Mouse (Mus musculus) liver, postnatal 0 days (tissue): ENCODE measurements at regions not wholly inside any gene's neighbourhood (a gene's known extent, or its start where the extent isn't known, plus 50 kb on each side); places are given as distances from the start of the nearest gene placed in this dataset.

ENCODE experiments used
- ATAC-seq: fragments of 200-750 bp; cut with Nextera tagmentation; 2 replicates; pipeline ENCODE4 v1.8.0; 2017; ENCODE audit warnings: mild to moderate bottlenecking, moderate library complexity
- DNase-seq: peaks from one replicate; pipeline ENCODE4 v3.0.0-alpha.2; 2016
- H3K27ac ChIP-seq: fragments of 300-500 bp; sonication (generic); 2 replicates; pipeline ENCODE4 v1.5.1; 2014; ENCODE audit warnings: antibody characterized with exemption, moderate library complexity, mild to moderate bottlenecking, low read depth
- H3K27me3 ChIP-seq: fragments of 300-500 bp; sonication (generic); 2 replicates; pipeline ENCODE4 v1.6.1; 2014; ENCODE audit warnings: low read length, control low read depth, mixed read lengths; ENCODE audit not compliant: insufficient read depth
- H3K36me3 ChIP-seq: fragments of 300-500 bp; sonication (generic); replicated peaks from 2 replicates; pipeline ENCODE4 v1.6.1; 2014; ENCODE audit warnings: mild to moderate bottlenecking, control low read depth, low read length, moderate library complexity, mixed read lengths; ENCODE audit not compliant: insufficient read depth
- H3K4me1 ChIP-seq: fragments of 300-500 bp; sonication (generic); 2 replicates; pipeline ENCODE4 v1.6.1; 2014; ENCODE audit warnings: antibody characterized with exemption, mild to moderate bottlenecking, control low read depth; ENCODE audit not compliant: insufficient read depth
- H3K4me2 ChIP-seq: fragments of 300-500 bp; sonication (generic); 2 replicates; pipeline ENCODE4 v1.6.1; 2014; ENCODE audit warnings: low read depth, mild to moderate bottlenecking, low read length, moderate library complexity, mixed read lengths
- H3K4me3 ChIP-seq: fragments of 300-500 bp; sonication (generic); 2 replicates; pipeline ENCODE4 v1.5.1; 2014; ENCODE audit warnings: low read depth, low read length
- H3K9ac ChIP-seq: fragments of 300-500 bp; sonication (generic); replicated peaks from 2 replicates; pipeline ENCODE4 v1.6.1; 2014; ENCODE audit warnings: mild to moderate bottlenecking, moderate library complexity
- H3K9me3 ChIP-seq: fragments of 300-500 bp; sonication (generic); 2 replicates; pipeline ENCODE4 v1.6.1; 2016; ENCODE audit warnings: mild to moderate bottlenecking, control low read depth, low read length, mixed read lengths
- CTCF ChIP-seq: sonication (generic); IDR thresholded peaks from 2 replicates; pipeline ENCODE4 v1.5.1; 2016; ENCODE audit warnings: antibody characterized with exemption, low read depth
- EP300 ChIP-seq: IDR thresholded peaks from 2 replicates; pipeline ENCODE4 v1.6.1; 2016; ENCODE audit warnings: antibody characterized with exemption, low read depth, mild to moderate bottlenecking
- WGBS: fragments of 180-500 bp; shearing (Covaris S2); extraction: QIAGEN DNeasy Blood & Tissue Kit; methylation state at CpG from one replicate; pipeline ENCODE4 v1.1.7; 2014; ENCODE audit not compliant: insufficient replicate concordance; 5-methylcytosine and 5-hydroxymethylcytosine counted together

GRCm38 (mm10) chr4:47670476-47670875, 196.0 kb downstream of the Sec61b start:
- Histone ChIP-seq H3K36me3 (no peaks in the 10 kb centered on the region), H3K4me1 (no peaks in the 10 kb centered on the region), H3K9ac (no peak overlapping the region), H3K9me3 (no peaks in the 10 kb centered on the region), H3K27me3 (no peaks in the 10 kb centered on the region), H3K4me3 (no peak overlapping the region), H3K27ac (no peak overlapping the region), H3K4me2 (no peak overlapping the region)
- WGBS, result 59% methylated on average over 3 of the region's 3 CpGs
- ATAC-seq (no peak), DNase-seq (no peak)
- TF ChIP-seq CTCF, result no peak
- TF ChIP-seq EP300, result no peak

- no peak overlapping the region for H3K27ac ChIP-seq
- H3K4me2 ChIP-seq, result no peak overlapping the region
- H3K9ac ChIP-seq, result no peak overlapping the region
- TF ChIP-seq CTCF, result no peak
- no peak for TF ChIP-seq EP300
- WGBS, result 74% methylated on average over 5 of the region's 5 CpGs
- no peaks in the 10 kb centered on the region for H3K4me1 ChIP-seq
- no peaks in the 10 kb centered on the region for H3K27me3 ChIP-seq
- no peaks in the 10 kb centered on the region for H3K9me3 ChIP-seq
- ATAC-seq, result no peak
- DNase-seq, result no peak
- H3K36me3 ChIP-seq, result no peaks in the 10 kb centered on the region
- H3K4me3 ChIP-seq, result no peak overlapping the region
These were observed 196.9 kb downstream of the Sec61b start for GRCm38 (mm10) chr4:47671362-47671761.

DNA sequence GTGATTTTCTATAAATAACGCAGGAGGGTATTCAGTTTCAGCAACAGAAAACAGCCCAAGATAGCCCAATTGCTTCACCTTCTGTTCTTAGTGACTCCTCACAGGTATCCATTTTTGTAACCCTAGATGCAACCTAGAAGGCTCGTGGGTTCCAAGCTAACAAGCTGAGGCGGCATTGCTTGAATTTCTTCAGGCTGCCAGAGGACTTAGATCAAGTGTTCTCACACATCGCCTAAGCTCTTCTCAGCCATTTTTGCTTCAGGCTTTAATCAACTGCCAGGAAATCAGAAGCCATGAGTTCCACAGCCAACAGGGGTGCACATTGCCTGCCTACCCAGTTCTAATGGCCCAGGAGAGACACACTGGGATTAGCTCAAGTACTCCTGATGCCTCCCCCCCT, 206.7 kb downstream of the Sec61b start:
- no peaks in the 10 kb centered on the region for H3K36me3 ChIP-seq
- DNase-seq (no peak), ATAC-seq (no peak)
- H3K9ac ChIP-seq, result no peak overlapping the region
- no peak overlapping the region for H3K4me2 ChIP-seq
- H3K4me3 ChIP-seq, result no peak overlapping the region
- H3K4me1 ChIP-seq, result no peaks in the 10 kb centered on the region
- no peak overlapping the region for H3K27ac ChIP-seq
- no peak for TF ChIP-seq EP300
- TF ChIP-seq CTCF, result no peak
- H3K27me3 ChIP-seq, result no peaks in the 10 kb centered on the region
- no peaks in the 10 kb centered on the region for H3K9me3 ChIP-seq
- WGBS, result 78% methylated on average over 4 of the region's 4 CpGs

DNA sequence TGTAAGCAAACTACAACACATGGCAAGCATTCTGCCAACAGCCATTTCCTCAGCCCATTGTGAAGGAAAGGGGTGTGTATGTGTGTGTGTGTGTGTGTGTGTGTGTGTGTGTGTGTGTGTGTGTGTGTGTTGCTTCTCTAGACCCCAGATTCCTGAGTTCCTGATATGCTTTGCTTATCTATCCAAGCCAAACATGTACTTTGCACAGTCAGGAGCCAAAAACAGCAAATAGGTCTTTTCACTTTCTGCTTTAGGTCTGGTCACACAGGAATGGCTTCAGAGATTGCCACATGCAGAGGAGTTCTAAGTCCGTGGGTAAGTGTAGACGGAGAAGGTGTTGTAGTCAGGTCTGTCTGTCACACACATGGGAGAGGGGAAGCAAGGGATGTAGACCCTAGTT, 216.7 kb downstream of the Sec61b start:
- 45% methylated on average over 2 of the region's 2 CpGs for WGBS
- ATAC-seq (peak; percentile 58), DNase-seq (no peak)
- no peak overlapping the region for H3K4me2 ChIP-seq
- H3K9me3 ChIP-seq, result no peaks in the 10 kb centered on the region
- TF ChIP-seq CTCF, result no peak
- TF ChIP-seq EP300, result no peak
- no peak overlapping the region for H3K27ac ChIP-seq
- H3K36me3 ChIP-seq, result no peaks in the 10 kb centered on the region
- H3K9ac ChIP-seq, result no peak overlapping the region
- no peaks in the 10 kb centered on the region for H3K27me3 ChIP-seq
- no peak overlapping the region for H3K4me3 ChIP-seq
- H3K4me1 ChIP-seq, result no peaks in the 10 kb centered on the region

GRCm38 (mm10) chr4:47692654-47693053, 218.2 kb downstream of the Sec61b start:
- no peak for DNase-seq
- no peaks in the 10 kb centered on the region for H3K4me1 ChIP-seq
- no peak for TF ChIP-seq EP300
- no peak for TF ChIP-seq CTCF
- no peak overlapping the region for H3K4me2 ChIP-seq
- no peaks in the 10 kb centered on the region for H3K27me3 ChIP-seq
- no peak for ATAC-seq
- H3K9me3 ChIP-seq, result no peaks in the 10 kb centered on the region
- H3K9ac ChIP-seq, result no peak overlapping the region
- no peak overlapping the region for H3K4me3 ChIP-seq
- H3K36me3 ChIP-seq, result no peaks in the 10 kb centered on the region
- H3K27ac ChIP-seq, result no peak overlapping the region

DNA sequence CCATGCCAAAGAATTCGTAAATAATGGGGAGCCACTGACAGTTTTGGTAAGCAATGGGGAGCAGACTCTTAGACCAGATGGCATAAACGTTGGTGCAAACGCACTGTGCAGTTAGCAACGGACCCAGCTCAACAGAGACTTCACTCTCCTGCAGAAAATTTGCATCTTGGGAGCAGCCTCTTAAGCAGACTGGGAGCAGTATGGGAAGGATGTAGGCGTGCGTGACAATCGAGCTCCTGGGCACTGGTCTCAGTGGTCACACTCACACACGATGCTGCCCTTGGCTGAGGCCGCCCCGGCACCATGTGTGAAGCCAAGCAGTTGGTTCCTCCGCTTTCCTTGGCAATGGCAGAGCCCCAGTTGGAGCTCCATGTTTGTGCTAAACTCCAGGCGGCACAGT, 218.8 kb downstream of the Sec61b start:
- Histone ChIP-seq H3K4me2 (no peak overlapping the region), H3K4me1 (no peaks in the 10 kb centered on the region), H3K9me3 (no peaks in the 10 kb centered on the region), H3K36me3 (no peaks in the 10 kb centered on the region), H3K27ac (no peak overlapping the region), H3K4me3 (no peak overlapping the region), H3K9ac (no peak overlapping the region), H3K27me3 (no peaks in the 10 kb centered on the region)
- DNase-seq (no peak), ATAC-seq (no peak)
- no peak for TF ChIP-seq EP300
- 77% methylated on average over 12 of the region's 12 CpGs for WGBS

- H3K27ac ChIP-seq, result no peak overlapping the region
- no peaks in the 10 kb centered on the region for H3K9me3 ChIP-seq
- H3K36me3 ChIP-seq, result no peaks in the 10 kb centered on the region
- 83% methylated on average over 4 of the region's 4 CpGs for WGBS
- ATAC-seq (no peak), DNase-seq (no peak)
- no peak overlapping the region for H3K4me3 ChIP-seq
- TF ChIP-seq EP300 (no peak), CTCF (no peak)
- no peaks in the 10 kb centered on the region for H3K4me1 ChIP-seq
- H3K9ac ChIP-seq, result no peak overlapping the region
- H3K4me2 ChIP-seq, result no peak overlapping the region
- H3K27me3 ChIP-seq, result no peaks in the 10 kb centered on the region
These were observed 222.6 kb downstream of the Sec61b start for GRCm38 (mm10) chr4:47697071-47697470.
